Mouse (Mus musculus): ENCODE data around the gene Stkld1. TPM values are rescaled to one million over a fixed set of nuclear protein-coding genes. Genes with fewer than 3 reads are reported as not detected.

Gene Stkld1
- polyA plus RNA-seq, 1 experiment from 2014 or later: not detected

GRCm38 (mm10) chr2:26984179-26984578, 50.3 kb downstream of the Stkld1 start:
- Histone ChIP-seq H3K9ac (no peak overlapping the region), H3K4me1 (replicated peaks) (no peaks in the 10 kb centered on the region), H3K4me2 (no peak overlapping the region), H3K4me3 (no peak overlapping the region), H3K9me3 (no peaks in the 10 kb centered on the region), H3K27me3 (no peaks in the 10 kb centered on the region), H3K36me3 (no peaks in the 10 kb centered on the region), H3K27ac (replicated peaks) (no peak overlapping the region)
- no peak for ATAC-seq (ENCODE audit: low FRiP score, low read depth)
- 74% methylated on average over 2 of the region's 2 CpGs for WGBS

GRCm38 (mm10) chr2:26984640-26985039, 50.8 kb downstream of the Stkld1 start:
- Histone ChIP-seq H3K4me2 (no peak overlapping the region), H3K4me3 (no peak overlapping the region), H3K9ac (no peak overlapping the region), H3K27ac (replicated peaks) (no peak overlapping the region), H3K27me3 (no peaks in the 10 kb centered on the region), H3K4me1 (replicated peaks) (no peaks in the 10 kb centered on the region), H3K9me3 (no peaks in the 10 kb centered on the region), H3K36me3 (no peaks in the 10 kb centered on the region)
- WGBS: 88% methylated on average over 5 of the region's 5 CpGs
- no peak for ATAC-seq (ENCODE audit: low FRiP score, low read depth)

- no peaks in the 10 kb centered on the region for H3K27me3 ChIP-seq
- no peaks in the 10 kb centered on the region for H3K36me3 ChIP-seq
- no peaks in the 10 kb centered on the region for H3K9me3 ChIP-seq
- no peak overlapping the region for H3K27ac ChIP-seq (replicated peaks)
- ATAC-seq (ENCODE audit: low FRiP score, low read depth): no peak
- no peak overlapping the region for H3K9ac ChIP-seq
- H3K4me3 ChIP-seq: no peak overlapping the region
- no peaks in the 10 kb centered on the region for H3K4me1 ChIP-seq (replicated peaks)
- H3K4me2 ChIP-seq: no peak overlapping the region
- 83% methylated on average over 3 of the region's 3 CpGs for WGBS
Measured at GRCm38 (mm10) chr2:26993936-26994335, 60.1 kb downstream of the Stkld1 start.

- Histone ChIP-seq H3K9ac (no peak overlapping the region), H3K27ac (replicated peaks) (no peak overlapping the region), H3K27me3 (no peaks in the 10 kb centered on the region), H3K4me2 (no peak overlapping the region), H3K36me3 (no peaks in the 10 kb centered on the region), H3K4me1 (replicated peaks) (no peaks in the 10 kb centered on the region), H3K4me3 (no peak overlapping the region), H3K9me3 (no peaks in the 10 kb centered on the region)
- no peak for ATAC-seq (ENCODE audit: low FRiP score, low read depth)
- 81% methylated on average over 1 of the region's 1 CpGs for WGBS
Measured at GRCm38 (mm10) chr2:26997498-26997897, 63.7 kb downstream of the Stkld1 start.

GRCm38 (mm10) chr2:26997993-26998392, 64.1 kb downstream of the Stkld1 start:
- Histone ChIP-seq H3K9ac (no peak overlapping the region), H3K4me2 (no peak overlapping the region), H3K27ac (replicated peaks) (no peak overlapping the region), H3K4me1 (replicated peaks) (no peaks in the 10 kb centered on the region), H3K27me3 (no peaks in the 10 kb centered on the region), H3K9me3 (no peaks in the 10 kb centered on the region), H3K4me3 (no peak overlapping the region), H3K36me3 (no peaks in the 10 kb centered on the region)
- WGBS: 98% methylated on average over 7 of the region's 7 CpGs
- no peak for ATAC-seq (ENCODE audit: low FRiP score, low read depth)

Other genes starting within 250 kb of the Stkld1 start
- 0.08 TPM in 1 of 2 replicates, not detected in the other for gene Abo, start 69.1 kb upstream of the Stkld1 start, polyA plus RNA-seq (2015; fragmentation: Nextera tagmentation; extraction: Ambion mirVana)
- 28.9 and 31.2 TPM in 2 replicates for gene Surf6, start 31.2 kb upstream of the Stkld1 start, polyA plus RNA-seq (2015; fragmentation: Nextera tagmentation; extraction: Ambion mirVana)
- gene Med22, start 23.4 kb upstream of the Stkld1 start, polyA plus RNA-seq (2015; fragmentation: Nextera tagmentation; extraction: Ambion mirVana): 126 TPM in 2 replicates
- 390 and 399 TPM in 2 replicates for gene Rpl7a, start 23.3 kb upstream of the Stkld1 start, polyA plus RNA-seq (2015; fragmentation: Nextera tagmentation; extraction: Ambion mirVana)
- gene Surf2, start 17.7 kb upstream of the Stkld1 start, polyA plus RNA-seq (2015; fragmentation: Nextera tagmentation; extraction: Ambion mirVana): 56.9 and 57.2 TPM in 2 replicates
- gene Surf1, start 17.5 kb upstream of the Stkld1 start, polyA plus RNA-seq (2015; fragmentation: Nextera tagmentation; extraction: Ambion mirVana): 84.8 and 87.1 TPM in 2 replicates
- gene Surf4, start 119 bp upstream of the Stkld1 start, polyA plus RNA-seq (2015; fragmentation: Nextera tagmentation; extraction: Ambion mirVana): 111 and 114 TPM in 2 replicates
- gene Rexo4, start 30.3 kb downstream of the Stkld1 start, polyA plus RNA-seq (2015; fragmentation: Nextera tagmentation; extraction: Ambion mirVana): 37.9 and 39.3 TPM in 2 replicates
- gene Adamts13, start 39.4 kb downstream of the Stkld1 start, polyA plus RNA-seq (2015; fragmentation: Nextera tagmentation; extraction: Ambion mirVana): not detected in 2 replicates
- 103 and 105 TPM in 2 replicates for gene Cacfd1, start 75.9 kb downstream of the Stkld1 start, polyA plus RNA-seq (2015; fragmentation: Nextera tagmentation; extraction: Ambion mirVana)
- 13.8 and 14.1 TPM in 2 replicates for gene Slc2a6, start 94.0 kb downstream of the Stkld1 start, polyA plus RNA-seq (2015; fragmentation: Nextera tagmentation; extraction: Ambion mirVana)
- gene Mymk, start 138.1 kb downstream of the Stkld1 start, polyA plus RNA-seq (2015; fragmentation: Nextera tagmentation; extraction: Ambion mirVana): 0.22 and 0.35 TPM in 2 replicates
- 8.0 and 10.4 TPM in 2 replicates for gene Adamtsl2, start 145.3 kb downstream of the Stkld1 start, polyA plus RNA-seq (2015; fragmentation: Nextera tagmentation; extraction: Ambion mirVana)
- gene Fam163b, start 208.4 kb downstream of the Stkld1 start, polyA plus RNA-seq (2015; fragmentation: Nextera tagmentation; extraction: Ambion mirVana): 7.7 and 9.6 TPM in 2 replicates
- gene Dbh, start 231.2 kb downstream of the Stkld1 start, polyA plus RNA-seq (2015; fragmentation: Nextera tagmentation; extraction: Ambion mirVana): 5.3 and 7.7 TPM in 2 replicates

Data from hindbrain, embryonic 15.5 days (tissue).